Comparison of ENCODE assay signal across 32 mouse cellular contexts in the genomic region with DNA sequence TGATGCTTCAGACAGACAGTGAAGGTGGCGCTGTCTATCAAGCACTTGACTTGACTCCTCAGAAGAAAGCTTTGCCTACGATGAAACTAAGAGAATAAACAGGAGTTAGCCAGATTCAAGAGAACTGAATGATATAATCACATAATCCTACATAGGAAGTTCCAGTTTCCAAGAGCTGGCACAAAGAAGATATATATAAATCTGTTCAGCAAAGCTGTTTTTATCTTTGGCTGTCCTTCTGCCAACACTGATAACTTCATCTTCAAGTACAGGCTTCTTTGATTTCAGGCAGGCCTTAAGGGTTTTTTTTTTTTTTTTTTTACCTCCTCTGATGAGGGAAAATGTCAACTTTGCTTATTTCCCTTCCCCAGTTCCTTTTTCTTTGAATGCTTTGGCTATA. TPM values are rescaled to one million over a fixed set of nuclear protein-coding genes. Genes with fewer than 3 reads are reported as not detected.
DNase-seq lines count a peak whose midpoint lies in the region; ATAC-seq lines count a peak whose summit lies in the region.
"Had no signal": no experiment of that assay in that cellular context is flagged by ENCODE, and none has a peak within 500 bp of the region (broad histone marks: within the 10 kb centered on the region; RNA-seq: fewer than 3 reads in every experiment).

No protein-coding gene starts in this region.

- ATAC-seq in forebrain, embryonic 16.5 days, result peak; percentile 73
- ATAC-seq: activated CD4-positive, CD25-positive, alpha-beta regulatory T cell, adult 4 months; liver, postnatal 0 days; lung, postnatal 0 days had no signal

- peaks cover 6% of the 10 kb centered on the region for H3K4me1 ChIP-seq in forebrain, embryonic 16.5 days (replicated peaks; ENCODE audit: control insufficient read depth, insufficient read depth, low read length)
- H3K4me1 ChIP-seq: embryonic facial prominence, embryonic 10.5 days; heart, embryonic 15.5 days; limb, embryonic 12.5 days; stomach, embryonic 15.5 days had no signal

- peak; percentile 8 to 62 for DNase-seq in frontal cortex, adult 2 months (ENCODE audit: extremely low spot score in 1 of 2, low spot score in 1 of 2)
- DNase-seq in frontal cortex, postnatal 25 days (ENCODE audit: low spot score in 2 of 2), result no peak
- peak; percentile 11 to 31 for DNase-seq in left cerebral cortex, adult 9 months (ENCODE audit: low spot score in 2 of 2)
- no peak for DNase-seq in left cerebral cortex, postnatal 10 days (ENCODE audit: extremely low spot score in 1 of 2, low spot score in 2 of 2)
- DNase-seq in brain, adult 2 months (ENCODE audit: low read depth, low spot score), result peak; percentile 75
- no peak for DNase-seq in kidney, postnatal 36 days
- DNase-seq: adrenal gland, adult 8-10 months; B cell, adult 2 months; cerebellum, adult 8-10 months; cerebellum, postnatal 36 days; heart, postnatal 36 days; kidney, adult 2 months; liver, postnatal 0 days; thymus, adult 18-20 months; thymus, postnatal 36 days had no signal

- no peak overlapping the region for H3K4me2 ChIP-seq in forebrain, embryonic 16.5 days (ENCODE audit: low read length)
- H3K4me2 ChIP-seq: heart, embryonic 15.5 days; hindbrain, embryonic 14.5 days; limb, embryonic 12.5 days; liver, embryonic 11.5 days; midbrain, embryonic 12.5 days; neural tube, embryonic 13.5 days; stomach, embryonic 15.5 days had no signal

- WGBS in forebrain, embryonic 16.5 days, result 48% methylated on average over 2 of the region's 2 CpGs

- H3K27ac ChIP-seq in forebrain, embryonic 16.5 days (ENCODE audit: low read length), result peak overlapping the region; percentile 41; the same call in 1 of the 2 replicates
- H3K27ac ChIP-seq: embryonic facial prominence, embryonic 10.5 days; heart, embryonic 15.5 days; hindbrain, embryonic 14.5 days; kidney, postnatal 0 days; limb, embryonic 12.5 days; midbrain, embryonic 12.5 days; neural tube, embryonic 13.5 days; stomach, embryonic 15.5 days had no signal

- H3K9me3 ChIP-seq in forebrain, embryonic 16.5 days (ENCODE audit: control insufficient read depth, low read length), result no peaks in the 10 kb centered on the region
- H3K9me3 ChIP-seq: embryonic facial prominence, embryonic 10.5 days; heart, embryonic 15.5 days; limb, embryonic 12.5 days; midbrain, embryonic 12.5 days; neural tube, embryonic 13.5 days; stomach, embryonic 15.5 days had no signal

- no peak overlapping the region for H3K4me3 ChIP-seq in forebrain, embryonic 16.5 days (replicated peaks; ENCODE audit: low read length)
- H3K4me3 ChIP-seq: embryonic facial prominence, embryonic 10.5 days; heart, embryonic 15.5 days; limb, embryonic 12.5 days; midbrain, embryonic 12.5 days; myocyte; neural tube, embryonic 13.5 days; stomach, embryonic 15.5 days had no signal

- no peaks in the 10 kb centered on the region for H3K27me3 ChIP-seq in forebrain, embryonic 16.5 days (replicated peaks; ENCODE audit: control insufficient read depth, insufficient read depth, low read length)
- H3K27me3 ChIP-seq: heart, embryonic 15.5 days; limb, embryonic 12.5 days; midbrain, embryonic 12.5 days; neural tube, embryonic 13.5 days; stomach, embryonic 15.5 days had no signal

- no peaks in the 10 kb centered on the region for H3K36me3 ChIP-seq in forebrain, embryonic 16.5 days (ENCODE audit: control insufficient read depth, insufficient read depth)
- H3K36me3 ChIP-seq: embryonic facial prominence, embryonic 10.5 days; heart, embryonic 15.5 days; limb, embryonic 12.5 days; midbrain, embryonic 12.5 days; neural tube, embryonic 13.5 days; stomach, embryonic 15.5 days had no signal

- intact Hi-C loops in left cerebral cortex, postnatal 10 days (cut with DNase I), result no loop called here

- H3K9ac ChIP-seq in forebrain, embryonic 16.5 days (replicated peaks; ENCODE audit: low read depth, low read length), result no peak overlapping the region
- H3K9ac ChIP-seq: heart, embryonic 15.5 days; hindbrain, embryonic 14.5 days; limb, embryonic 12.5 days; liver, postnatal 0 days; midbrain, embryonic 12.5 days; neural tube, embryonic 13.5 days; stomach, embryonic 15.5 days had no signal

RNA-seq across cellular contexts. Expression of gene Iqub, which starts 44.7 kb away (rescaled TPM):
- polyA plus RNA-seq in frontal cortex, adult 2 months (2012; rRNA removed), result 1.6 and 1.7 TPM in 2 replicates
- total RNA-seq in left cerebral cortex, postnatal 10 days (2021), result under 1 TPM; 0.54 to 0.73 TPM
- polyA plus RNA-seq in forebrain, embryonic 16.5 days (2015; fragmentation: Nextera tagmentation; extraction: Ambion mirVana), result 0.82 and 1.2 TPM in 2 replicates
- total RNA-seq: MEL had no signal
- polyA plus RNA-seq: activated CD4-positive, CD25-positive, alpha-beta regulatory T cell, adult 4 months; intestine, embryonic 14.5 days; liver, embryonic 11.5 days; liver, postnatal 0 days; myocyte had no signal

RNA-seq across cellular contexts. Expression of gene Ndufa5, which starts 57.7 kb away (rescaled TPM):
- 88.3 and 115 TPM in 2 replicates for polyA plus RNA-seq in frontal cortex, adult 2 months (2012; rRNA removed)
- 100 to 1,000 TPM; 220 to 239 TPM for total RNA-seq in left cerebral cortex, postnatal 10 days (2021)
- polyA plus RNA-seq in forebrain, embryonic 16.5 days (2015; fragmentation: Nextera tagmentation; extraction: Ambion mirVana), result 274 and 298 TPM in 2 replicates

RNA-seq across cellular contexts. Expression of gene Asb15, which starts 57.8 kb away (rescaled TPM):
- 0.02 and 0.04 TPM in 2 replicates for polyA plus RNA-seq in frontal cortex, adult 2 months (2012; rRNA removed)
- total RNA-seq in left cerebral cortex, postnatal 10 days (2021), result not detected
- not detected in 2 replicates for polyA plus RNA-seq in forebrain, embryonic 16.5 days (2015; fragmentation: Nextera tagmentation; extraction: Ambion mirVana)
- total RNA-seq: adrenal gland, adult 8-10 months; layer of hippocampus, adult 18-20 months; left cerebral cortex, adult 18-20 months; MEL had no signal
- polyA plus RNA-seq: activated CD4-positive, CD25-positive, alpha-beta regulatory T cell, adult 4 months; embryonic facial prominence, embryonic 10.5 days; intestine, embryonic 14.5 days; limb, embryonic 12.5 days; liver, embryonic 11.5 days; liver, postnatal 0 days; midbrain, embryonic 12.5 days; neural tube, embryonic 13.5 days; stomach, embryonic 15.5 days had no signal

Comparison
In these comparisons a context has a peak if more than half of its experiments do, and no peak if none do; other contexts are left out.
1. DNase-seq: peak in frontal cortex, adult 2 months (2 of 2), left cerebral cortex, adult 9 months (2 of 2) and brain, adult 2 months (single experiment); none in frontal cortex, postnatal 25 days (0 of 2), left cerebral cortex, postnatal 10 days (0 of 2) and kidney, postnatal 36 days (0 of 2).